Mouse (Mus musculus) forelimb bud, embryonic 11.5 days (tissue): ENCODE results near the gene Zfp827.

ENCODE experiments used
- DNase-seq: peaks from one replicate; pipeline ENCODE4 v3.0.0-alpha.2; 2012; ENCODE audit warnings: low read depth, low spot score

Gene Zfp827

GRCm38 (mm10) chr8:79222106-79222751, 194.0 kb downstream of the Zfp827 start:
- no peak for DNase-seq

GRCm38 (mm10) chr8:79222752-79223141, 194.5 kb downstream of the Zfp827 start:
- no peak for DNase-seq

- no peak for DNase-seq
Measured at GRCm38 (mm10) chr8:79224363-79224762, 196.1 kb downstream of the Zfp827 start.

GRCm38 (mm10) chr8:79225586-79225985, 197.3 kb downstream of the Zfp827 start:
- DNase-seq, result no peak

- DNase-seq, result no peak
Measured at GRCm38 (mm10) chr8:79226046-79226445, 197.8 kb downstream of the Zfp827 start.

GRCm38 (mm10) chr8:79227194-79227593, 199.0 kb downstream of the Zfp827 start:
- DNase-seq, result no peak

- no peak for DNase-seq
Measured at GRCm38 (mm10) chr8:79227916-79228315, 199.7 kb downstream of the Zfp827 start.

GRCm38 (mm10) chr8:79229266-79229888, 201.1 kb downstream of the Zfp827 start:
- no peak for DNase-seq

- DNase-seq, result no peak
Measured at GRCm38 (mm10) chr8:79239320-79239719, 211.1 kb downstream of the Zfp827 start.

- DNase-seq, result no peak
Measured at GRCm38 (mm10) chr8:79239996-79240395, 211.8 kb downstream of the Zfp827 start.
